Mouse (Mus musculus) embryonic facial prominence, embryonic 11.5 days (tissue): ENCODE data around the gene Dok5. TPM values are rescaled to one million over a fixed set of nuclear protein-coding genes. Genes with fewer than 3 reads are reported as not detected.

ENCODE experiments used
- ATAC-seq: fragments of 200-750 bp; cut with Nextera tagmentation; replicated peaks from 2 replicates; pipeline ENCODE4 v1.8.0; 2017; ENCODE audit warnings: low read depth; ENCODE audit not compliant: insufficient number of reproducible peaks, low FRiP score, low TSS enrichment
- DNase-seq: peaks from one replicate; pipeline ENCODE4 v3.0.0-alpha.2; 2015; ENCODE audit warnings: low spot score
- H3K27ac ChIP-seq: fragments of 300-500 bp; sonication (generic); replicated peaks from 2 replicates; pipeline ENCODE4 v1.5.1; 2014; ENCODE audit warnings: mild to moderate bottlenecking, low read depth, low read length, control low read depth
- H3K27me3 ChIP-seq: fragments of 300-500 bp; sonication (generic); 2 replicates; pipeline ENCODE4 v1.6.1; 2014; ENCODE audit warnings: mild to moderate bottlenecking, low read length, moderate library complexity, mixed read lengths; ENCODE audit not compliant: control insufficient read depth, insufficient read depth
- H3K36me3 ChIP-seq: fragments of 300-500 bp; sonication (generic); replicated peaks from 2 replicates; pipeline ENCODE4 v1.6.1; 2014; ENCODE audit warnings: low read depth, mild to moderate bottlenecking, low read length, moderate library complexity, mixed read lengths; ENCODE audit not compliant: control insufficient read depth, insufficient read depth
- H3K4me1 ChIP-seq: fragments of 300-500 bp; sonication (generic); 2 replicates; pipeline ENCODE4 v1.6.1; 2014; ENCODE audit warnings: low read length, mixed read lengths; ENCODE audit not compliant: control insufficient read depth, insufficient read depth
- H3K4me2 ChIP-seq: fragments of 300-500 bp; sonication (generic); 2 replicates; pipeline ENCODE4 v1.6.1; 2014; ENCODE audit warnings: low read depth, mild to moderate bottlenecking, control low read depth, low read length, moderate library complexity
- H3K4me3 ChIP-seq: fragments of 300-500 bp; sonication (generic); 2 replicates; pipeline ENCODE4 v1.5.1; 2014; ENCODE audit warnings: low read depth, low read length, control low read depth
- H3K9ac ChIP-seq: fragments of 300-500 bp; sonication (generic); replicated peaks from 2 replicates; pipeline ENCODE4 v1.6.1; 2014; ENCODE audit warnings: mild to moderate bottlenecking, control low read depth, low read length
- H3K9me3 ChIP-seq: fragments of 300-500 bp; sonication (generic); replicated peaks from 2 replicates; pipeline ENCODE4 v1.6.1; 2016; ENCODE audit warnings: mild to moderate bottlenecking, low read length, inconsistent platforms, mixed read lengths; ENCODE audit not compliant: control insufficient read depth
- WGBS: fragments of 180-500 bp; shearing (Covaris S2); extraction: QIAGEN DNeasy Blood & Tissue Kit; methylation state at CpG from one replicate; pipeline ENCODE4 v1.1.7; 2014; 5-methylcytosine and 5-hydroxymethylcytosine counted together
- polyA plus RNA-seq: library from polyadenylated mRNA; unstranded; fragments of >200 nt; fragmentation: Nextera tagmentation; extraction: Ambion mirVana; gene quantifications from 2 replicates; pipeline ENCODE4 v1.2.1, GENCODE M21; 2014

Gene Dok5
- polyA plus RNA-seq, 1 experiment from 2014 or later, result 10.1 TPM

DNA sequence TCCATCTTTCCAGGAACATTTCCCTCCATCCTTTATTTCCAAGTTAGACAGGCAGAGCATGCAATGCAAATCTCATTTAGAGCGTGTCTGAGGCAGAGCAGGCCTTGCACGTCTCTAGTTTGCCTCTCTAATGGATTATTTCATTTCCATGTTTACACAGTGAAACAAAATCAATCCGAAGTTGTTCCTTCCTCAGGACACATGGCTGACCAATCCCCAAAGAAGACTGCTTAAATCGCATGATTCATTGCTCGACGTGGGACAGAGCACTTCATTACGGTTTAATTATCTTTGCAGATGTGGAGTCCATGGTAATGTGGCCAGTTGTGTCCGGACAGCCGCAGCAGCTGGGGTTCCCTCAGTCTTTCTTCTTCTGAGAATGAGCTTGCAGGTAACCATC lies 194.6 kb downstream of the Dok5 start:
- H3K9me3 ChIP-seq, result no peaks in the 10 kb centered on the region
- H3K9ac ChIP-seq, result no peak overlapping the region
- no peak for DNase-seq
- H3K4me3 ChIP-seq, result no peak overlapping the region
- no peaks in the 10 kb centered on the region for H3K4me1 ChIP-seq
- WGBS, result 80% methylated on average over 9 of the region's 9 CpGs
- H3K36me3 ChIP-seq, result no peaks in the 10 kb centered on the region
- H3K27ac ChIP-seq, result no peak overlapping the region
- no peak for ATAC-seq
- no peaks in the 10 kb centered on the region for H3K27me3 ChIP-seq
- H3K4me2 ChIP-seq, result no peak overlapping the region

Other genes with a start within 250 kb of the Dok5 start
- gene Pfdn4, start 235.4 kb upstream of the Dok5 start, polyA plus RNA-seq, result 115 and 134 TPM in 2 replicates
- gene Cyp24a1, start 234.7 kb upstream of the Dok5 start, polyA plus RNA-seq, result not detected in 2 replicates
- gene 4930470P17Rik, start 129.8 kb upstream of the Dok5 start, polyA plus RNA-seq, result not detected in 2 replicates